Mouse (Mus musculus) liver, embryonic 11.5 days (tissue): Measurements from ENCODE around the gene B2m. TPM values are rescaled to one million over a fixed set of nuclear protein-coding genes. Genes with fewer than 3 reads are reported as not detected.

Experiments used
- ATAC-seq: fragments of 200-750 bp; cut with Nextera tagmentation; replicated peaks from 2 replicates; pipeline ENCODE4 v1.8.0; 2017; ENCODE audit warnings: moderate number of reproducible peaks, mild to moderate bottlenecking, moderate TSS enrichment, moderate library complexity; ENCODE audit not compliant: low FRiP score
- DNase-seq: peaks from one replicate; pipeline ENCODE4 v3.0.0-alpha.2; 2017; ENCODE audit warnings: low spot score
- H3K27ac ChIP-seq: fragments of 300-500 bp; sonication (generic); 2 replicates; pipeline ENCODE4 v1.5.1; 2014; ENCODE audit warnings: mild to moderate bottlenecking, low read depth, low read length, control low read depth
- H3K27me3 ChIP-seq: fragments of 300-500 bp; sonication (generic); replicated peaks from 2 replicates; pipeline ENCODE4 v1.6.1; 2014; ENCODE audit warnings: low read length, mixed read lengths; ENCODE audit not compliant: control insufficient read depth, insufficient read depth
- H3K36me3 ChIP-seq: fragments of 300-500 bp; sonication (generic); 2 replicates; pipeline ENCODE4 v1.6.1; 2014; ENCODE audit warnings: mild to moderate bottlenecking, low read length, moderate library complexity, mixed read lengths; ENCODE audit not compliant: control insufficient read depth, insufficient read depth
- H3K4me1 ChIP-seq: fragments of 300-500 bp; sonication (generic); replicated peaks from 2 replicates; pipeline ENCODE4 v1.6.1; 2014; ENCODE audit warnings: low read length, mixed read lengths; ENCODE audit not compliant: control insufficient read depth, insufficient read depth
- H3K4me2 ChIP-seq: fragments of 300-500 bp; sonication (generic); 2 replicates; pipeline ENCODE4 v1.6.1; 2014; ENCODE audit warnings: mild to moderate bottlenecking, control low read depth, moderate library complexity
- H3K4me3 ChIP-seq: fragments of 300-500 bp; sonication (generic); 2 replicates; pipeline ENCODE4 v1.5.1; 2014; ENCODE audit warnings: low read depth, low read length, control low read depth
- H3K9ac ChIP-seq: fragments of 300-500 bp; sonication (generic); 2 replicates; pipeline ENCODE4 v1.6.1; 2014; ENCODE audit warnings: low read depth, low read length, control low read depth
- H3K9me3 ChIP-seq: fragments of 300-500 bp; sonication (generic); 2 replicates; pipeline ENCODE4 v1.6.1; 2016; ENCODE audit warnings: low read length, inconsistent platforms, mixed read lengths; ENCODE audit not compliant: control insufficient read depth
- WGBS: fragments of 180-500 bp; shearing (Covaris S2); extraction: QIAGEN DNeasy Blood & Tissue Kit; methylation state at CpG from one replicate; pipeline ENCODE4 v1.1.7; 2014; 5-methylcytosine and 5-hydroxymethylcytosine counted together
- polyA plus RNA-seq: library from polyadenylated mRNA; unstranded; fragments of >200 nt; fragmentation: Nextera tagmentation; extraction: Ambion mirVana; gene quantifications from 2 replicates; pipeline ENCODE4 v1.2.1, GENCODE M21; 2014

Gene B2m
- polyA plus RNA-seq, 1 experiment from 2014 or later = 321 TPM

GRCm38 (mm10) chr2:122153681-122154365 lies 6.3 kb downstream of the B2m start:
- Histone ChIP-seq H3K27ac (no peak overlapping the region), H3K4me3 (no peak overlapping the region), H3K9me3 (no peaks in the 10 kb centered on the region), H3K9ac (no peak overlapping the region), H3K4me2 (no peak overlapping the region), H3K36me3 (0 out of 2 replicates have a peak, but pooled peaks cover 3% of the 10 kb centered on the region), H3K27me3 (no peaks in the 10 kb centered on the region), H3K4me1 (0 out of 2 replicates have a peak, but pooled peaks cover 4% of the 10 kb centered on the region)
- DNase-seq = no peak
- 62% methylated on average over 7 of the region's 7 CpGs for WGBS
- ATAC-seq = no peak

- Histone ChIP-seq H3K27me3 (no peaks in the 10 kb centered on the region), H3K4me2 (no peak overlapping the region), H3K9me3 (no peaks in the 10 kb centered on the region), H3K9ac (no peak overlapping the region), H3K27ac (no peak overlapping the region), H3K4me1 (no peaks in the 10 kb centered on the region), H3K36me3 (0 out of 2 replicates have a peak, but pooled peaks cover 3% of the 10 kb centered on the region), H3K4me3 (no peak overlapping the region)
- DNase-seq (no peak), ATAC-seq (no peak)
- 92% methylated on average over 2 of the region's 2 CpGs for WGBS
Observed at GRCm38 (mm10) chr2:122154479-122154878, 7.0 kb downstream of the B2m start.

GRCm38 (mm10) chr2:122155292-122155691 lies 7.8 kb downstream of the B2m start:
- 0 out of 2 replicates have a peak, but pooled peaks cover 3% of the 10 kb centered on the region for H3K36me3 ChIP-seq
- no peak for ATAC-seq
- H3K4me1 ChIP-seq = no peaks in the 10 kb centered on the region
- H3K4me3 ChIP-seq = no peak overlapping the region
- no peaks in the 10 kb centered on the region for H3K9me3 ChIP-seq
- no peak for DNase-seq
- no peak overlapping the region for H3K27ac ChIP-seq
- WGBS = 70% methylated on average over 2 of the region's 2 CpGs
- H3K27me3 ChIP-seq = no peaks in the 10 kb centered on the region
- no peak overlapping the region for H3K4me2 ChIP-seq
- no peak overlapping the region for H3K9ac ChIP-seq

GRCm38 (mm10) chr2:122156051-122156700 lies 8.7 kb downstream of the B2m start:
- H3K4me2 ChIP-seq = no peak overlapping the region
- no peaks in the 10 kb centered on the region for H3K27me3 ChIP-seq
- no peak overlapping the region for H3K4me3 ChIP-seq
- H3K4me1 ChIP-seq = no peaks in the 10 kb centered on the region
- 0 out of 2 replicates have a peak, but pooled peaks cover 3% of the 10 kb centered on the region for H3K36me3 ChIP-seq
- WGBS = 79% methylated on average over 4 of the region's 4 CpGs
- no peak overlapping the region for H3K27ac ChIP-seq
- no peak for ATAC-seq
- H3K9ac ChIP-seq = no peak overlapping the region
- H3K9me3 ChIP-seq = no peaks in the 10 kb centered on the region
- DNase-seq = no peak

GRCm38 (mm10) chr2:122157561-122157960 lies 10.1 kb downstream of the B2m start:
- no peak overlapping the region for H3K27ac ChIP-seq
- H3K4me2 ChIP-seq = no peak overlapping the region
- 0 out of 2 replicates have a peak, but pooled peaks cover 3% of the 10 kb centered on the region for H3K36me3 ChIP-seq
- no peaks in the 10 kb centered on the region for H3K9me3 ChIP-seq
- H3K4me1 ChIP-seq = no peaks in the 10 kb centered on the region
- no peak overlapping the region for H3K4me3 ChIP-seq
- ATAC-seq (no peak), DNase-seq (no peak)
- H3K27me3 ChIP-seq = no peaks in the 10 kb centered on the region
- no peak overlapping the region for H3K9ac ChIP-seq

- Histone ChIP-seq H3K4me3 (no peak overlapping the region), H3K4me2 (no peak overlapping the region), H3K27me3 (no peaks in the 10 kb centered on the region), H3K9me3 (no peaks in the 10 kb centered on the region), H3K36me3 (no peaks in the 10 kb centered on the region), H3K9ac (no peak overlapping the region), H3K4me1 (no peaks in the 10 kb centered on the region), H3K27ac (no peak overlapping the region)
- DNase-seq (no peak), ATAC-seq (no peak)
- WGBS = 60% methylated on average over 6 of the region's 6 CpGs
Observed at GRCm38 (mm10) chr2:122158362-122158802, 10.9 kb downstream of the B2m start.

GRCm38 (mm10) chr2:122159667-122160066 lies 12.2 kb downstream of the B2m start:
- Histone ChIP-seq H3K27me3 (no peaks in the 10 kb centered on the region), H3K4me1 (no peaks in the 10 kb centered on the region), H3K4me3 (no peak overlapping the region), H3K9ac (no peak overlapping the region), H3K4me2 (no peak overlapping the region), H3K9me3 (no peaks in the 10 kb centered on the region), H3K36me3 (no peaks in the 10 kb centered on the region), H3K27ac (no peak overlapping the region)
- 78% methylated on average over 6 of the region's 6 CpGs for WGBS
- ATAC-seq (no peak), DNase-seq (no peak)

GRCm38 (mm10) chr2:122160680-122161079 lies 13.2 kb downstream of the B2m start, which contains the start of gene Trim69:
TSS of gene Trim69 (plus strand) at chr2:122160700.
- 42% methylated on average over 2 of the region's 2 CpGs for WGBS
- no peaks in the 10 kb centered on the region for H3K4me1 ChIP-seq
- no peaks in the 10 kb centered on the region for H3K9me3 ChIP-seq
- no peaks in the 10 kb centered on the region for H3K36me3 ChIP-seq
- H3K27me3 ChIP-seq = no peaks in the 10 kb centered on the region
- no peak within 1 kb of the TSS for H3K9ac ChIP-seq
- no peak within 1 kb of the TSS for H3K4me2 ChIP-seq
- ATAC-seq (peak; percentile 66), DNase-seq (peak; percentile 66)
- H3K4me3 ChIP-seq = no peak within 1 kb of the TSS
- H3K27ac ChIP-seq = no peak within 1 kb of the TSS

GRCm38 (mm10) chr2:122161542-122161941 lies 14.1 kb downstream of the B2m start:
- no peak for ATAC-seq
- Histone ChIP-seq H3K4me3 (no peak overlapping the region), H3K27ac (no peak overlapping the region), H3K9ac (no peak overlapping the region), H3K27me3 (no peaks in the 10 kb centered on the region), H3K36me3 (no peaks in the 10 kb centered on the region), H3K9me3 (no peaks in the 10 kb centered on the region), H3K4me2 (no peak overlapping the region), H3K4me1 (no peaks in the 10 kb centered on the region)
- WGBS = 48% methylated on average over 4 of the region's 4 CpGs
- DNase-seq = no peak
